Mouse (Mus musculus) liver, postnatal 0 days (tissue): ENCODE results near the gene Arhgap23. TPM values are rescaled to one million over a fixed set of nuclear protein-coding genes. Genes with fewer than 3 reads are reported as not detected.

Experiments
- ATAC-seq: fragments of 200-750 bp; cut with Nextera tagmentation; 2 replicates; pipeline ENCODE4 v1.8.0; 2017; ENCODE audit warnings: mild to moderate bottlenecking, moderate library complexity
- DNase-seq: peaks from one replicate; pipeline ENCODE4 v3.0.0-alpha.2; 2016
- H3K27ac ChIP-seq: fragments of 300-500 bp; sonication (generic); 2 replicates; pipeline ENCODE4 v1.5.1; 2014; ENCODE audit warnings: antibody characterized with exemption, moderate library complexity, mild to moderate bottlenecking, low read depth
- H3K27me3 ChIP-seq: fragments of 300-500 bp; sonication (generic); 2 replicates; pipeline ENCODE4 v1.6.1; 2014; ENCODE audit warnings: low read length, control low read depth, mixed read lengths; ENCODE audit not compliant: insufficient read depth
- H3K36me3 ChIP-seq: fragments of 300-500 bp; sonication (generic); replicated peaks from 2 replicates; pipeline ENCODE4 v1.6.1; 2014; ENCODE audit warnings: mild to moderate bottlenecking, control low read depth, low read length, moderate library complexity, mixed read lengths; ENCODE audit not compliant: insufficient read depth
- H3K4me1 ChIP-seq: fragments of 300-500 bp; sonication (generic); 2 replicates; pipeline ENCODE4 v1.6.1; 2014; ENCODE audit warnings: antibody characterized with exemption, mild to moderate bottlenecking, control low read depth; ENCODE audit not compliant: insufficient read depth
- H3K4me2 ChIP-seq: fragments of 300-500 bp; sonication (generic); 2 replicates; pipeline ENCODE4 v1.6.1; 2014; ENCODE audit warnings: low read depth, mild to moderate bottlenecking, low read length, moderate library complexity, mixed read lengths
- H3K4me3 ChIP-seq: fragments of 300-500 bp; sonication (generic); 2 replicates; pipeline ENCODE4 v1.5.1; 2014; ENCODE audit warnings: low read depth, low read length
- H3K9ac ChIP-seq: fragments of 300-500 bp; sonication (generic); replicated peaks from 2 replicates; pipeline ENCODE4 v1.6.1; 2014; ENCODE audit warnings: mild to moderate bottlenecking, moderate library complexity
- H3K9me3 ChIP-seq: fragments of 300-500 bp; sonication (generic); 2 replicates; pipeline ENCODE4 v1.6.1; 2016; ENCODE audit warnings: mild to moderate bottlenecking, control low read depth, low read length, mixed read lengths
- CTCF ChIP-seq: sonication (generic); IDR thresholded peaks from 2 replicates; pipeline ENCODE4 v1.5.1; 2016; ENCODE audit warnings: antibody characterized with exemption, low read depth
- EP300 ChIP-seq: IDR thresholded peaks from 2 replicates; pipeline ENCODE4 v1.6.1; 2016; ENCODE audit warnings: antibody characterized with exemption, low read depth, mild to moderate bottlenecking
- WGBS: fragments of 180-500 bp; shearing (Covaris S2); extraction: QIAGEN DNeasy Blood & Tissue Kit; methylation state at CpG from one replicate; pipeline ENCODE4 v1.1.7; 2014; ENCODE audit not compliant: insufficient replicate concordance; 5-methylcytosine and 5-hydroxymethylcytosine counted together
- polyA plus RNA-seq: library from polyadenylated mRNA; unstranded; fragments of >200 nt; fragmentation: Nextera tagmentation; extraction: Ambion mirVana; gene quantifications from 2 replicates; pipeline ENCODE4 v1.2.1, GENCODE M21; 2015

Gene Arhgap23
- polyA plus RNA-seq, 1 experiment from 2014 or later, result 5.7 TPM

DNA sequence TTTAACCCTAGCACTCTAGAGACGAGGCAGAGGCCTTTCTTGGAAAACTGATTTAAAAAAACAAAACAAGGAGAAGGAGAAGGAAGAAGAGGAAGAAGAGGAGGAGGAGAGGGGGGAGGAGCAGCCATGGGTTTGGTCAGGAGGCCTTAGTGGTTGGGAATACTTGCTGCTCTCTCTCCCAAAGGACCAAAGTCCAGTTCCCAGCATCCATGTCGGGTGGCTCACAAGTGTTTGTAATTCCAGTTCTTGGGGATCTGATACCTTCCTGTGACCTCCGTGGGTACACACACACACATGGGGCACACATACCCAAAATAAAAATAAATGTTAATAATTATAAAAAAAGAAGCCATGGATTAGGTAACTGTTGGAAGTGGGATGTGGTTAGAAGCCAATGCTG lies 35.3 kb upstream of the Arhgap23 start:
- WGBS, result 61% methylated on average over 3 of the region's 3 CpGs

DNA sequence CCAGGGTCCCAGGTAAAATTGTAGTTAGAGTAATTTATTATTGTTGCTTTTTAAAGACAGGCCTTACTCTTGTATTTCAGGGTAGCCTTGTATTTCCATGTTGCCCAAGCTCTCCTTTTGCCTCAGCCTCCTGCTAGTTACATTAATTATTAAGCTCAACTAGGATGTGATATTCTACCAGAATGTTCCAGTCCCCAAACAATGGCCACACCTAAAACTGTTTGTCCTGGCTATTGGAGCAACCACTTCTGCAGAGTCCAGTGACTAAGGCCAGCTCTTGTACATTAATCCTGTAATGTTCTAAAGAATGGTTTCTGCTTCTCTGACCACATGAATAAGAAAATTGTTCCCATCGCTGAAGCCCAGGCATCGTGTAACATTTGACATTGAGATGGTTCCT lies 32.3 kb upstream of the Arhgap23 start:
- Histone ChIP-seq H3K9ac (no peak overlapping the region), H3K9me3 (no peaks in the 10 kb centered on the region), H3K4me3 (no peak overlapping the region), H3K27me3 (no peaks in the 10 kb centered on the region), H3K36me3 (peaks cover 20% of the 10 kb centered on the region), H3K27ac (no peak overlapping the region), H3K4me2 (no peak overlapping the region), H3K4me1 (no peaks in the 10 kb centered on the region)
- TF ChIP-seq CTCF (no peak), EP300 (no peak)
- 94% methylated on average over 2 of the region's 2 CpGs for WGBS
- DNase-seq (no peak), ATAC-seq (peak; percentile 53)

More for the DNA sequence above, 35.3 kb upstream of the Arhgap23 start:
- Histone ChIP-seq H3K4me3 (no peak overlapping the region), H3K4me1 (no peaks in the 10 kb centered on the region), H3K9me3 (no peaks in the 10 kb centered on the region), H3K36me3 (peaks cover 32% of the 10 kb centered on the region), H3K9ac (no peak overlapping the region), H3K27me3 (no peaks in the 10 kb centered on the region), H3K4me2 (no peak overlapping the region), H3K27ac (no peak overlapping the region)
- TF ChIP-seq CTCF, result no peak
- no peak for TF ChIP-seq EP300
- ATAC-seq (0 out of 2 replicates have a peak, but pooled peaks have one; percentile 29), DNase-seq (no peak)

DNA sequence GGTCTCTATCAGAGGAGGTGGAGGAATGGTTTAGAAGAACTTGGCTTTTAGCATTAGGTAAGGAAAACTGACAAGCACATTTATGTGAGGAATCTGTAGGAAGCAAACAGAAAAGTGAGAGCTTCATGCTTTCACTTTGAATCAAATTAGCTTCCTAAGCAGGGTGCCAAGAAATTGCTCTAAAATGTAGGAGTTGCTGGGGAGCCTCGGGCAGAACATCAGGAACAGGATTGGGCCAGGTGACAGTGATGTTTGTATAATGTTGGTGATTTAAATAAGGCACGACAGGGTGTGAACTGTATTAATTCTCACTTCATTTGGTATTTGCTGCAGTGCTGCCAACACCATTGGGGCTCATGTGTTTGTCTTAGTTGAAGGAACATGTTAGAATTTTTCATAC lies 31.6 kb upstream of the Arhgap23 start:
- no peaks in the 10 kb centered on the region for H3K9me3 ChIP-seq
- no peak overlapping the region for H3K9ac ChIP-seq
- no peak overlapping the region for H3K4me2 ChIP-seq
- no peak for TF ChIP-seq EP300
- TF ChIP-seq CTCF, result no peak
- 63% methylated on average over 2 of the region's 2 CpGs for WGBS
- no peak overlapping the region for H3K27ac ChIP-seq
- DNase-seq (no peak), ATAC-seq (no peak)
- H3K36me3 ChIP-seq, result peaks cover 13% of the 10 kb centered on the region
- H3K4me1 ChIP-seq, result no peaks in the 10 kb centered on the region
- H3K4me3 ChIP-seq, result no peak overlapping the region
- no peaks in the 10 kb centered on the region for H3K27me3 ChIP-seq

GRCm38 (mm10) chr11:97387811-97388210 lies 27.5 kb upstream of the Arhgap23 start:
- WGBS, result 93% methylated on average over 2 of the region's 2 CpGs
- Histone ChIP-seq H3K4me2 (no peak overlapping the region), H3K27ac (no peak overlapping the region), H3K27me3 (no peaks in the 10 kb centered on the region), H3K4me1 (no peaks in the 10 kb centered on the region; the same call in 1 of the 2 replicates), H3K4me3 (no peak overlapping the region), H3K9me3 (no peaks in the 10 kb centered on the region), H3K9ac (no peak overlapping the region), H3K36me3 (peaks cover 39% of the 10 kb centered on the region)
- DNase-seq, result no peak
- ATAC-seq, result no peak
- TF ChIP-seq EP300 (no peak), CTCF (no peak)

DNA sequence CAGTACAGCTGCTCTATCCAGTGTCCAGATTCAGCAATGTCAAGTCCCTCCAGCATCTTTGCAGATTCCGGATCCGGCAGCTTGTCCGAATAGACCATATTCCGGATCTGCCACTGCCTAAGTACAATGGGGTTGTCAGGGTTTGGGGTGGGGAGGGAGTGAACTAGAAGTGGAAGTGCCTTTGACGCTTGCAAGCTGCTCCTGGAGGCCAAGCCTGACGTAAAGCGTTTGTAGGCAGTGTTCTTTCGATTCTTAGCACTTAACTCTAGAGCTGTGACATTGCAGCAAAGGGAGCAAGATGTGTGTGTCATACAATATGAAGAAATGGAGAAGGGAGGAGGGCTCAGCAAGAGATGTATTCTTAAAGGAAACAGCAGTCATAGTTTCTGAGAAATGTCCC lies 26.2 kb upstream of the Arhgap23 start:
- Histone ChIP-seq H3K9ac (no peak overlapping the region), H3K27ac (no peak overlapping the region), H3K4me1 (no peaks in the 10 kb centered on the region; the same call in 1 of the 2 replicates), H3K4me3 (no peak overlapping the region), H3K4me2 (no peak overlapping the region), H3K27me3 (no peaks in the 10 kb centered on the region), H3K9me3 (no peaks in the 10 kb centered on the region), H3K36me3 (peaks cover 44% of the 10 kb centered on the region)
- ATAC-seq (no peak), DNase-seq (no peak)
- TF ChIP-seq EP300 (no peak), CTCF (no peak)
- 89% methylated on average over 8 of the region's 8 CpGs for WGBS

DNA sequence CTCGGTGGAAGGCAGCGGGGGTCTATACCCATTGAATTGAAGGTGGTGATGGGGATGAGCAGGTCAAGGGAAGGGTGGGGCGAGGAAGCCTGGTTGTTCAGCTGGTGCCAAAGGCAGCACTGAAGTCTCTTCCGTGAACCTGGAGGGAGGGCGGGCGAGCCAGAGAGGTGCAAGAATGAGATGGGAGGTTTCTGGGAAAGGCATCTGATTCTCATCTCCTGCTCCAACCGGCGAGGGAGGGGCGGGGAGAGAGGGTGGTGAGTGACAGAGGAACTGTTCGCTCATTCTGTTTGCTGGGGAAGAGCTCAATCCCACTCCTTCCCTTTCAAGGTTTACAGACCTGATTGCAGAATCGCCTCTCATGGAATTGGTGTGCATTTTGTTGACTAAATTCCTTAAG lies 21.7 kb upstream of the Arhgap23 start:
- Histone ChIP-seq H3K27me3 (no peaks in the 10 kb centered on the region), H3K9me3 (no peaks in the 10 kb centered on the region), H3K4me1 (no peaks in the 10 kb centered on the region; the same call in 1 of the 2 replicates), H3K4me2 (no peak overlapping the region), H3K27ac (no peak overlapping the region), H3K9ac (no peak overlapping the region), H3K4me3 (no peak overlapping the region), H3K36me3 (peaks cover 39% of the 10 kb centered on the region)
- no peak for TF ChIP-seq EP300
- no peak for TF ChIP-seq CTCF
- 60% methylated on average over 11 of the region's 11 CpGs for WGBS
- DNase-seq (no peak), ATAC-seq (no peak)

- Histone ChIP-seq H3K36me3 (peaks cover 36% of the 10 kb centered on the region), H3K27ac (no peak overlapping the region), H3K4me2 (no peak overlapping the region), H3K27me3 (no peaks in the 10 kb centered on the region), H3K4me3 (no peak overlapping the region), H3K4me1 (no peaks in the 10 kb centered on the region; the same call in 1 of the 2 replicates), H3K9me3 (no peaks in the 10 kb centered on the region), H3K9ac (no peak overlapping the region)
- WGBS, result 35% methylated on average over 11 of the region's 11 CpGs
- DNase-seq (peak; percentile 31), ATAC-seq (no peak)
- no peak for TF ChIP-seq EP300
- TF ChIP-seq CTCF, result no peak
Observed at GRCm38 (mm10) chr11:97394146-97394545, 21.2 kb upstream of the Arhgap23 start.
